Mouse (Mus musculus) layer of hippocampus, postnatal 36 days (tissue): ENCODE data around the gene Ulk4. TPM values are rescaled to one million over a fixed set of nuclear protein-coding genes. Genes with fewer than 3 reads are reported as not detected.

Experiments used
- DNase-seq, 2 experiments: peaks; one replicate each; pipeline ENCODE4 v3.0.0; 2022
- total RNA-seq, 2 experiments: library from RNA; stranded (reverse); gene quantifications; 2 replicates each; pipeline ENCODE4 v1.2.3; 2021

The Ulk4 gene
- total RNA-seq, 2 experiments from 2014 or later = 7.2 to 10.6 TPM

- no peak for DNase-seq
Measured at GRCm38 (mm10) chr9:121099453-121099852, 177.5 kb downstream of the Ulk4 start.

GRCm38 (mm10) chr9:121093760-121094159 lies 183.2 kb downstream of the Ulk4 start:
- DNase-seq = no peak

GRCm38 (mm10) chr9:121092568-121092967 lies 184.4 kb downstream of the Ulk4 start:
- DNase-seq = no peak

GRCm38 (mm10) chr9:121091016-121091735 lies 185.8 kb downstream of the Ulk4 start:
- no peak for DNase-seq

DNA sequence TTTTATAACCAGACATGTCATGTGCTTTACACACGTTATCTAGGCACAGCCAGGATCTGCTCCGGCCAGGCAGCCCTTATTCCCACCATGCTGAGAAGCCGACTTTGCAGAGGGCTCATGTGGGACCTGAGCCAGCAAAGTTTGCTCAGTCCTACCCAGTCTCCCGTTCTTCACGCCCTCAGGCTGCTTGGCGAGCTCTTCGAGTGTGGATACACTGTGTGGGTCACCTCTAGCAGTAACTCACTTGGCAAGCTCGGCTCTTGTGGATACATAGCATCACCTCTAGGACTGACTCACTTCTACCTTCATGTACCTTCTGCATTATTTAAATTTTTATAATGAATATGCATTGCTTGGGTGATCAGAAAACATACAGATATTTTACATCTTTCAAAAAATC lies 189.3 kb downstream of the Ulk4 start:
- DNase-seq = no peak

DNA sequence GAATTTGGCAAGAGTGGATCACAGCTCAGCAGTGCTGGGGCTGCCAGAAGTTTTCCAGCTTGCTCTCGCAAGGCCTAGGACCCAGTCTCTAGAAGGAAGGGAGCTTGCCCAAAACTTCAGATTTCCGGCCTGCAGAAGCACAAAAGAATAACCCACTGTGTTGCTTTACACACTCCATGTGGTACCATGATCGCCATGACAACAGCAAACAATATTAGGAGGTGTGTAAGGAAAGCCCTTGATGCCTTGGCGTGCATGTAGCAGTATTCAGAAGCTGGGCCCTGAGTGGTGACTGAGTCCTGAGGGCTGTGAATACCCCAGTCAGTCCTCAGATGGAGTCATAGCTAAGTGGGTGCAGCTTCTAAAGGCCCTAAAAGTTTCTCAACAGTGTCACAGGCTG lies 192.8 kb downstream of the Ulk4 start:
- DNase-seq = no peak

DNA sequence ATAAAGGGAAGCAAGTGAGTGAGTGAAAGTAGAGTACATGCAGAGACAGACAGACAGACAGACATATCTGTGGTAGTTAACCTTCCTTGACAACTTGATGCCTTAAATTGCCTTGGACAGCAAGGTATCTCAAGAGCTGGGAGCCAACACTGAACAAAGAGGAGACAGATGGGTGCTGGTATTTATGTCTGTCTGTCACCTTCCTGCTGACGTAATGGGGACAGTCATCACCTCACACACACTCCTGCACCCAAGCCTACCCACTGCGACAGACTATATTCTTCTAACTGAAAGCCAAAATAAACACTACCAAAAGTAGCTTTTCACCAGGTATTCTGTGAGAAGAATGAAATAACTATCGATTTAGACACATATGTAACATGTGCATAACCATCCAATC lies 196.2 kb downstream of the Ulk4 start:
- DNase-seq = no peak

- DNase-seq = no peak
Measured at GRCm38 (mm10) chr9:121080413-121080812, 196.6 kb downstream of the Ulk4 start.

GRCm38 (mm10) chr9:121079388-121080088 lies 197.5 kb downstream of the Ulk4 start:
- peak; percentile 46 to 61 for DNase-seq

DNA sequence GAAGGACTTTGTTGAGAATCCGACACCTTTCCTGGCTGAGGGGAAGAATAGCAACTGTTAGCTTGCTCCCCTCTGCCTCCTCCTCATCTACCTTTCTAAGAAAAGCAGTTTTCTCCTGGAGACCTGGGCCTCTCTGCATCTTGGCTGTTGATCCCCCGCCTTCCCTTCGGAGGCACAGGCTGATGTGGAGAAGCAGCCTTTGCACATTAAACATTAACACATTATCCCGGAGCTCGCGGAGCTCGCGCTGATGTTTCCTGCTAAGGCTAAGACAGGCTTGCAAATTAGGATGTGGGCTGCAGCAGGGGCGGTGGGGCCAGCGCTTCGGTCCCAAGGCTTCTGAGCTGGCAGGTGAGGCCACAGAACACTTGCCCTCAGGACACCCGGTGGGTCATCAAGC lies 200.7 kb downstream of the Ulk4 start:
- DNase-seq = no peak

- DNase-seq = peak; percentile 54 to 57
Measured at GRCm38 (mm10) chr9:121075246-121075645, 201.8 kb downstream of the Ulk4 start.

- no peak for DNase-seq
Measured at GRCm38 (mm10) chr9:121074726-121075125, 202.3 kb downstream of the Ulk4 start.

GRCm38 (mm10) chr9:121072127-121072757 lies 204.8 kb downstream of the Ulk4 start:
- no peak for DNase-seq

GRCm38 (mm10) chr9:121071461-121072126 lies 205.4 kb downstream of the Ulk4 start:
- DNase-seq = no peak

GRCm38 (mm10) chr9:121071050-121071449 lies 205.9 kb downstream of the Ulk4 start:
- DNase-seq = peak in 1 of 2 experiments; percentile 18

DNA sequence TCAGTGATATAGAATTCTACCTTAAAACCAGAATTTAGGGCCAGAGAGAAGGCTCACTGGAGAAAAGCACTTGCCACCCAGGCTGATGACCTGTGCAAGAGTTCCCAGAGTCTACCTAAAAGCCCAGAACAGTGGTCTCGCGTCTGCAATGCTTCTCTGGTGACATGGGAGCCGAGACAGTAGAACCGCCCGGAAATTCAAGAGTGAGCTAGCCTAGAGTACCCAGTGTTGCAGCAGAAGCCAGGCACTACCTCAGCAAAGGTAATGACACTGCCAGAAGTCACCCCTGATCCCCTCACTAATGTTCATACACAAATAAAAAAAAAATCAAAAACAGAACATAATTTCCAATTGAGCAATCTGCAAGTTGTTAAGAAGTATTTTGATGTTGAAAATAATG lies 208.9 kb downstream of the Ulk4 start:
- DNase-seq = no peak

- DNase-seq = no peak
Measured at GRCm38 (mm10) chr9:121067043-121067442, 210.0 kb downstream of the Ulk4 start.

DNA sequence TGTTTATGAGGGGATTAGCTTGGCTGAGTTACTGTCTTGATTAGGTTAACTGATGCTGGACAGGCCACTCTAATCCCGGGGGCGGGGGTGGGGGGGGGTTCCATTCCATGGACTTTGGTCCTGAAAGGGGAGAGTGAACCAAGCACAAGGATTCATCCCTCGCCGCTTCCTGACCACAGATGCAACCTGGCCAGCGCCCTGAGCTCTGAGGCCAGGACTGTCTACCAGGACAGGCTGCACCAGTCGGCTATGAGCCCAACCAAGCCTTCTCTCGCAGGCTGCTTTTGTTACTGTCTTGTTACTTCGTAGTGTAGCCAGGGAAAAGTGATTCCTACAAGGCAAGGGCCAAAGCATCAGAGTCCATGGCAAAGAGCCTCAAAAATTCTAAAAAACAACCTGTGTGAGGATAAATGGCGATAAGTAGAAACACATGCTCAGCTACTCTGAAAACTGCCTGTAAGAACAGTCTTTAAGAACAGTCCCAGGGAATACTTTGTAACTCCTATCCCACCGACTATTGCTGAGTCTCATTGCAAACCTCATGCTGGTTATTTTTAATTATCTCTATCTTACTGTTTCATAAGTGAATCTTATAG lies 211.5 kb downstream of the Ulk4 start:
- no peak for DNase-seq

DNA sequence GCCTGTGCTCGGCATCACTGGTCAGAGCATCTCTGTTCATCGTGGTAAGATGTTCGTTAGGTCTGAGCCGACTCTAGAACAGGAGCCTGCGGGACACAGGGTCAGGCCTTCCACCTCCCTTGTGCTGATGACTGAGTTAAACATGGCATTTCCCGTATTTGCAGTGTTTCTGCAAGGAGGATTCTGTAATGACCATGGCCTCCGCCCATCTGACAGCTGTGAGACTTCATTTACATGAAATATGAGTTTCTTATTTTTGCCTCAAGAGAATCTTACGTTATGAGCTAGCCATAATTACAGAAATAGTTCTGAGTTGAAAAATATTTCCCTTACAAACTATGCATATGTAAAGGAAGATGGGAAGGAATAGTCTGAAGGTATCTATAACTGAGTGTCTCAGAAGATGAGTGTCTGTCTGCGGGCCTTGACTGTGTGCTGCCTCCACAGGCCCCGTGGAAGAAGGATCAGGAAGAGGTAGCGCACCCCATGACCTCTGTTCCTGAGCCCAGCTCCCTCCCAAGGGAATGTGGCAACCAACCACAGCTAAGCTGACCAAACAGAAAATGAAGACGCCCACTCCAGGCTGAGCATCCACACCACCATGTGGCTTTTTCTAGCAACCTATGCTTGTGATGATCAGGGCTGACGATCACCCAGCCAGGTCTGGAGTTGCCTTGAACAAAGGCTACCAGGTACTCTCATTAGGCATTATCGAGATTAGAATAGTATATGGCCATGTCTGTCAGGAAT lies 212.2 kb downstream of the Ulk4 start:
- no peak for DNase-seq

GRCm38 (mm10) chr9:121062671-121063070 lies 214.3 kb downstream of the Ulk4 start:
- no peak for DNase-seq

DNA sequence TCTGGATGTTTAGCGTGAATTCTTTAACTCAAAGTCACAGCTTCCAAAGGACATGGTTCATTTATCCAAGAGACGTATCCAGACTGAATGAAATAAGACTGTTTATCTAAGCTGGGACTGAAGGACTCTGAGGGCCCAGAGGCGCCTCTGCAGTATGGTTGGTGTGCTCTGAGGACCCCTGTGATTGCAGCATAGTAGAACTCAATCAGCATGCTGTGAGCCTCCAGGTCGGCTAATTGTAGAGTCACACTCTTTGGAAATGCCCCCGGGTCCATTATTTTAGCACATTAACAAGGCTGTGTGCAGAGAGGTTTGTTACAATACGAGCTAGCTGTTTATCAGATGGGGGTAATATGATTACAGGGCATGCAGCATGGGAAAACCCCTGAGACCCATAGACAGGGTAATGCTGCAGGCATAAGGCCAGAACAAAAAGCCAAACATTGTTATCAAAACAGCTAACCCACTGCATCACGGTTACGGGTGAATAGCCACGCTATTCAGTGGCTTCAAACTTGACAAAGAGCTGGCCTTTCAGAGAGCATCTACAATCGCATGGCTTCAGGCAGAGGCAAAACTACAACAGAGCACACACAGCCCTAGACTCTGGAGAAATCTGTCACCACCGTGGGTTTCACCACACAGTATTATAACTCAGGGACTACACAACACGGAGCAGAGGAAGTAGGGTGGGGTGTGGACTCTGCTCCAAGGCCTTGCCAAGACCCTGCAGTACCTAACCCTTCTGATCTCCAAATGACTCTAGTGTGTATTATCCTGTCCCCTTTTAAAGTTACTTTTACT lies 215.0 kb downstream of the Ulk4 start:
- no peak for DNase-seq
